Mouse (Mus musculus) liver, embryonic 14.5 days (tissue): ENCODE measurements around the gene Adamts12.

Experiments
- CTCF ChIP-seq: IDR thresholded peaks from 2 replicates; pipeline ENCODE4 v1.5.1; 2016; ENCODE audit warnings: antibody characterized with exemption, low read depth, control low read depth
- EP300 ChIP-seq: IDR thresholded peaks from 2 replicates; pipeline ENCODE4 v1.6.1; 2016; ENCODE audit warnings: antibody characterized with exemption, low read depth

GRCm38 (mm10) chr15:11121721-11122120 lies 57.1 kb downstream of the Adamts12 start:
- TF ChIP-seq EP300: no peak
- no peak for TF ChIP-seq CTCF
